Mouse (Mus musculus): ENCODE data around the gene Ltbp1. TPM values are rescaled to one million over a fixed set of nuclear protein-coding genes. Genes with fewer than 3 reads are reported as not detected.

Gene Ltbp1
- polyA plus RNA-seq, 1 experiment from 2014 or later, result 30.2 TPM

GRCm38 (mm10) chr17:75293725-75294124, 288.4 kb downstream of the Ltbp1 start:
- whole genome bisulfite sequencing, result 68% methylated on average over 3 of the region's 3 CpGs
- Histone ChIP-seq H3K27me3 (ENCODE audit: insufficient read depth, low read length) (no peaks in the 10 kb centered on the region), H3K4me2 (ENCODE audit: low read length) (no peak overlapping the region), H3K27ac (no peak overlapping the region), H3K4me3 (replicated peaks; ENCODE audit: low read depth, low read length) (no peak overlapping the region), H3K9ac (ENCODE audit: low read depth, low read length) (no peak overlapping the region), H3K4me1 (replicated peaks; ENCODE audit: insufficient read depth, low read length) (no peaks in the 10 kb centered on the region), H3K9me3 (replicated peaks; ENCODE audit: low read length) (no peaks in the 10 kb centered on the region), H3K36me3 (ENCODE audit: insufficient read depth, low read length) (peaks cover 13% of the 10 kb centered on the region; the same call in 1 of the 2 replicates)
- DNase-seq (ENCODE audit: low spot score), result no peak
- no peak for TF ChIP-seq CTCF (IDR thresholded peaks at IDR 0.05; ENCODE audit: low read depth)
- no peak for ATAC-seq (replicated peaks; ENCODE audit: low FRiP score, low read depth)

- no peak for DNase-seq (ENCODE audit: low spot score)
- Histone ChIP-seq H3K9ac (ENCODE audit: low read depth, low read length) (no peak overlapping the region), H3K4me2 (ENCODE audit: low read length) (no peak overlapping the region), H3K36me3 (ENCODE audit: insufficient read depth, low read length) (peaks cover 16% of the 10 kb centered on the region; the same call in 1 of the 2 replicates), H3K4me1 (replicated peaks; ENCODE audit: insufficient read depth, low read length) (no peaks in the 10 kb centered on the region), H3K4me3 (replicated peaks; ENCODE audit: low read depth, low read length) (no peak overlapping the region), H3K27me3 (ENCODE audit: insufficient read depth, low read length) (no peaks in the 10 kb centered on the region), H3K27ac (no peak overlapping the region), H3K9me3 (replicated peaks; ENCODE audit: low read length) (no peaks in the 10 kb centered on the region)
- no peak for ATAC-seq (replicated peaks; ENCODE audit: low FRiP score, low read depth)
- TF ChIP-seq CTCF (IDR thresholded peaks at IDR 0.05; ENCODE audit: low read depth), result no peak
- WGBS, result 80% methylated on average over 4 of the region's 4 CpGs
These were observed 295.5 kb downstream of the Ltbp1 start for GRCm38 (mm10) chr17:75300908-75301307.

GRCm38 (mm10) chr17:75304807-75305420, 299.5 kb downstream of the Ltbp1 start:
- DNase-seq (ENCODE audit: low spot score) (no peak), ATAC-seq (replicated peaks; ENCODE audit: low FRiP score, low read depth) (no peak)
- Histone ChIP-seq H3K4me1 (replicated peaks; ENCODE audit: insufficient read depth, low read length) (no peaks in the 10 kb centered on the region; the same call in 1 of the 2 replicates), H3K27ac (no peak overlapping the region), H3K9me3 (replicated peaks; ENCODE audit: low read length) (no peaks in the 10 kb centered on the region), H3K4me2 (ENCODE audit: low read length) (no peak overlapping the region), H3K27me3 (ENCODE audit: insufficient read depth, low read length) (no peaks in the 10 kb centered on the region), H3K4me3 (replicated peaks; ENCODE audit: low read depth, low read length) (no peak overlapping the region), H3K36me3 (ENCODE audit: insufficient read depth, low read length) (0 out of 2 replicates have a peak, but pooled peaks cover 4% of the 10 kb centered on the region), H3K9ac (ENCODE audit: low read depth, low read length) (no peak overlapping the region)
- TF ChIP-seq CTCF (IDR thresholded peaks at IDR 0.05; ENCODE audit: low read depth), result no peak
- 68% methylated on average over 1 of the region's 1 CpGs for WGBS

GRCm38 (mm10) chr17:75305714-75306113, 300.3 kb downstream of the Ltbp1 start:
- TF ChIP-seq CTCF (IDR thresholded peaks at IDR 0.05; ENCODE audit: low read depth), result no peak
- Histone ChIP-seq H3K36me3 (ENCODE audit: insufficient read depth, low read length) (0 out of 2 replicates have a peak, but pooled peaks cover 4% of the 10 kb centered on the region), H3K9me3 (replicated peaks; ENCODE audit: low read length) (no peaks in the 10 kb centered on the region), H3K27ac (no peak overlapping the region), H3K4me1 (replicated peaks; ENCODE audit: insufficient read depth, low read length) (no peaks in the 10 kb centered on the region; the same call in 1 of the 2 replicates), H3K9ac (ENCODE audit: low read depth, low read length) (no peak overlapping the region), H3K4me2 (ENCODE audit: low read length) (no peak overlapping the region), H3K27me3 (ENCODE audit: insufficient read depth, low read length) (no peaks in the 10 kb centered on the region), H3K4me3 (replicated peaks; ENCODE audit: low read depth, low read length) (no peak overlapping the region)
- 89% methylated on average over 1 of the region's 1 CpGs for WGBS
- ATAC-seq (replicated peaks; ENCODE audit: low FRiP score, low read depth) (no peak), DNase-seq (ENCODE audit: low spot score) (no peak)

GRCm38 (mm10) chr17:75307070-75308011, 302.0 kb downstream of the Ltbp1 start:
- no peak overlapping the region for H3K9ac ChIP-seq (ENCODE audit: low read depth, low read length)
- peak overlapping the region; percentile 60 for H3K27ac ChIP-seq
- peaks cover 5% of the 10 kb centered on the region for H3K36me3 ChIP-seq (ENCODE audit: insufficient read depth, low read length)
- H3K4me2 ChIP-seq (ENCODE audit: low read length), result peak overlapping the region; percentile 40
- 42% methylated on average over 18 of the region's 18 CpGs for WGBS
- no peaks in the 10 kb centered on the region for H3K9me3 ChIP-seq (replicated peaks; ENCODE audit: low read length)
- no peaks in the 10 kb centered on the region; the same call in 1 of the 2 replicates for H3K4me1 ChIP-seq (replicated peaks; ENCODE audit: insufficient read depth, low read length)
- DNase-seq (ENCODE audit: low spot score) (peak; percentile 83), ATAC-seq (replicated peaks; ENCODE audit: low FRiP score, low read depth) (no peak)
- no peak for TF ChIP-seq CTCF (IDR thresholded peaks at IDR 0.05; ENCODE audit: low read depth)
- H3K4me3 ChIP-seq (replicated peaks; ENCODE audit: low read depth, low read length), result no peak overlapping the region
- no peaks in the 10 kb centered on the region for H3K27me3 ChIP-seq (ENCODE audit: insufficient read depth, low read length)

GRCm38 (mm10) chr17:75317106-75317505, 311.7 kb downstream of the Ltbp1 start:
- no peak for ATAC-seq (replicated peaks; ENCODE audit: low FRiP score, low read depth)
- Histone ChIP-seq H3K4me2 (ENCODE audit: low read length) (no peak overlapping the region), H3K4me3 (replicated peaks; ENCODE audit: low read depth, low read length) (no peak overlapping the region), H3K9ac (ENCODE audit: low read depth, low read length) (no peak overlapping the region), H3K4me1 (replicated peaks; ENCODE audit: insufficient read depth, low read length) (no peaks in the 10 kb centered on the region), H3K36me3 (ENCODE audit: insufficient read depth, low read length) (no peaks in the 10 kb centered on the region), H3K9me3 (replicated peaks; ENCODE audit: low read length) (no peaks in the 10 kb centered on the region), H3K27ac (no peak overlapping the region), H3K27me3 (ENCODE audit: insufficient read depth, low read length) (no peaks in the 10 kb centered on the region)
- whole genome bisulfite sequencing, result 75% methylated on average over 4 of the region's 4 CpGs
- DNase-seq (ENCODE audit: low spot score), result no peak
- TF ChIP-seq CTCF (IDR thresholded peaks at IDR 0.05; ENCODE audit: low read depth), result no peak
